Mouse (Mus musculus): ENCODE data around the gene Stx5a.

DNA sequence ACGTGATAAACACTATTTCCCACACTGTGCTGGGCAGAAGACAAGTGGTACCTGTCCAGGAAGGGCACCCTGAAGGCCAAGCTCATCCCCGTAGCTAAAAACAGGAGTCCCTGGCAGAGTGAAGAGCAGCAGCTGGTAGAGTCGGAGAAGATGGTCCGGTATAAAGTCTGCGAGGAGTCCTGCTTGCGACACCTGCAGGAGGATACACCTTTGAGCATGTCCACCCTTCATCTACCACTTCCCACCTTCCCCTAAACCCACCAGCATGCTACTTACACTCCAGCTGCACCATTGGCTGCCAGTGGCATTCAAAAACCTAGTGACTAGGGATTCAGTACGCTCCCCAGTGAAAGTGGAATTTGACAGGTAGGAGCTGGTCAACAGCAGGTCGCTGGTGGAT, 32.3 kb upstream of the Stx5a start:
- TF ChIP-seq POLR2A (IDR thresholded peaks at IDR 0.05; ENCODE audit: insufficient read length, low read depth) (peak; percentile 47), USF1 (IDR thresholded peaks at IDR 0.05; ENCODE audit: low read depth) (no peak), CEBPB (IDR thresholded peaks at IDR 0.05; ENCODE audit: insufficient read depth, poor library complexity, severe bottlenecking) (no peak), TCF3 (IDR thresholded peaks at IDR 0.05; ENCODE audit: insufficient read length, low read depth) (no peak), MAX (IDR thresholded peaks at IDR 0.05; ENCODE audit: low read depth) (no peak), E2F4 (IDR thresholded peaks at IDR 0.05; ENCODE audit: insufficient read depth) (no peak), MYOG (IDR thresholded peaks at IDR 0.05; ENCODE audit: control insufficient read depth in 1 of 3, insufficient read depth in 1 of 3, insufficient read length in 2 of 3, low read depth in 2 of 3) (no peak), TCF12 (IDR thresholded peaks at IDR 0.05; ENCODE audit: insufficient read depth, poor library complexity, severe bottlenecking) (no peak), POLR2AphosphoS2 (IDR thresholded peaks at IDR 0.05; ENCODE audit: insufficient read length, low read depth) (peak; percentile 58)
